Mouse (Mus musculus): ENCODE measurements around the gene Rgcc. TPM values are rescaled to one million over a fixed set of nuclear protein-coding genes. Genes with fewer than 3 reads are reported as not detected.

The Rgcc gene
- total RNA-seq, 1 experiment, result 0.71 TPM

GRCm38 (mm10) chr14:79289909-79290308, 11.5 kb downstream of the Rgcc start:
- H3K27ac ChIP-seq (ENCODE audit: insufficient read depth, low read depth, low read length, poor library complexity, severe bottlenecking), result no peak overlapping the region
- peaks cover 0 to 4% of the 10 kb centered on the region in 2 experiments; a peak in 3 of 4 replicates for H3K4me1 ChIP-seq (ENCODE audit: control insufficient read depth in 2 of 2, insufficient read depth in 2 of 2, low read length in 2 of 2, poor library complexity in 1 of 2)
- no peak overlapping the region for H3K9ac ChIP-seq (ENCODE audit: insufficient read depth, low read depth, low read length, poor library complexity, severe bottlenecking)
- H3K9me3 ChIP-seq (ENCODE audit: control insufficient read depth, insufficient read depth, low read depth, low read length), result no peaks in the 10 kb centered on the region
- in situ Hi-C loops (cut with MboI; ENCODE audit: low sequenced_read_pairs in 2 of 2, unreplicated experiment in 2 of 2), result no loop called here
- TF ChIP-seq MAFK (IDR thresholded peaks at IDR 0.05; ENCODE audit: insufficient read depth, low read depth, low read length) (no peak), ZNF384 (IDR thresholded peaks at IDR 0.05; ENCODE audit: low read depth, low read length) (no peak)
- DNase-seq (ENCODE audit: low read depth, low spot score), result no peak
- H3K36me3 ChIP-seq (ENCODE audit: control insufficient read depth, insufficient read depth, low read length, poor library complexity, severe bottlenecking), result no peaks in the 10 kb centered on the region
- H3K4me3 ChIP-seq (ENCODE audit: insufficient read depth in 1 of 2, low read depth in 1 of 2, low read length in 2 of 2, poor library complexity in 1 of 2, severe bottlenecking in 1 of 2), result no peak overlapping the region

- TF ChIP-seq ZC3H11A (IDR thresholded peaks at IDR 0.05; ENCODE audit: borderline replicate concordance, low read depth, low read length) (no peak), ZNF384 (IDR thresholded peaks at IDR 0.05; ENCODE audit: low read depth, low read length) (no peak), HCFC1 (IDR thresholded peaks at IDR 0.05; ENCODE audit: borderline replicate concordance, insufficient read depth, low read length) (no peak), CHD2 (IDR thresholded peaks at IDR 0.05; ENCODE audit: low read depth, low read length) (no peak), MAFK (IDR thresholded peaks at IDR 0.05; ENCODE audit: insufficient read depth, low read depth, low read length) (no peak)
- in situ Hi-C loops (cut with MboI; ENCODE audit: low sequenced_read_pairs in 2 of 2, unreplicated experiment in 2 of 2), result no loop called here
- Histone ChIP-seq H3K27ac (ENCODE audit: insufficient read depth, low read depth, low read length, poor library complexity, severe bottlenecking) (no peak overlapping the region), H3K9me3 (ENCODE audit: control insufficient read depth, insufficient read depth, low read depth, low read length) (no peaks in the 10 kb centered on the region), H3K4me3 (ENCODE audit: insufficient read depth in 1 of 2, low read depth in 1 of 2, low read length in 2 of 2, poor library complexity in 1 of 2, severe bottlenecking in 1 of 2) (no peak overlapping the region), H3K4me1 (ENCODE audit: control insufficient read depth in 2 of 2, insufficient read depth in 2 of 2, low read length in 2 of 2, poor library complexity in 1 of 2) (peaks cover 0 to 4% of the 10 kb centered on the region in 2 experiments; a peak in 3 of 4 replicates), H3K36me3 (ENCODE audit: control insufficient read depth, insufficient read depth, low read length, poor library complexity, severe bottlenecking) (no peaks in the 10 kb centered on the region), H3K9ac (ENCODE audit: insufficient read depth, low read depth, low read length, poor library complexity, severe bottlenecking) (no peak overlapping the region)
- DNase-seq (ENCODE audit: low read depth, low spot score), result no peak
These were observed 13.2 kb downstream of the Rgcc start for GRCm38 (mm10) chr14:79288280-79288679.

- Histone ChIP-seq H3K27ac (ENCODE audit: insufficient read depth, low read depth, low read length, poor library complexity, severe bottlenecking) (no peak overlapping the region), H3K36me3 (ENCODE audit: control insufficient read depth, insufficient read depth, low read length, poor library complexity, severe bottlenecking) (no peaks in the 10 kb centered on the region), H3K4me1 (ENCODE audit: control insufficient read depth in 2 of 2, insufficient read depth in 2 of 2, low read length in 2 of 2, poor library complexity in 1 of 2) (peaks cover 0 to 4% of the 10 kb centered on the region in 2 experiments; a peak in 3 of 4 replicates), H3K9ac (ENCODE audit: insufficient read depth, low read depth, low read length, poor library complexity, severe bottlenecking) (no peak overlapping the region), H3K4me3 (ENCODE audit: insufficient read depth in 1 of 2, low read depth in 1 of 2, low read length in 2 of 2, poor library complexity in 1 of 2, severe bottlenecking in 1 of 2) (no peak overlapping the region), H3K9me3 (ENCODE audit: control insufficient read depth, insufficient read depth, low read depth, low read length) (no peaks in the 10 kb centered on the region)
- in situ Hi-C loops (cut with MboI; ENCODE audit: low sequenced_read_pairs in 2 of 2, unreplicated experiment in 2 of 2), result no loop called here
- DNase-seq (ENCODE audit: low read depth, low spot score), result no peak
- TF ChIP-seq HCFC1 (IDR thresholded peaks at IDR 0.05; ENCODE audit: borderline replicate concordance, insufficient read depth, low read length), result no peak
These were observed 14.1 kb downstream of the Rgcc start for GRCm38 (mm10) chr14:79287251-79287863.

- Histone ChIP-seq H3K4me3 (ENCODE audit: insufficient read depth in 1 of 2, low read depth in 1 of 2, low read length in 2 of 2, poor library complexity in 1 of 2, severe bottlenecking in 1 of 2) (no peak overlapping the region), H3K4me1 (ENCODE audit: control insufficient read depth in 2 of 2, insufficient read depth in 2 of 2, low read length in 2 of 2, poor library complexity in 1 of 2) (peaks cover 0 to 4% of the 10 kb centered on the region in 2 experiments; a peak in 3 of 4 replicates)
- in situ Hi-C loops (cut with MboI; ENCODE audit: low sequenced_read_pairs in 2 of 2, unreplicated experiment in 2 of 2), result no loop called here
These were observed 15.9 kb downstream of the Rgcc start for GRCm38 (mm10) chr14:79285549-79285948.

GRCm38 (mm10) chr14:79284616-79285015, 16.8 kb downstream of the Rgcc start:
- H3K27ac ChIP-seq (ENCODE audit: insufficient read depth, low read depth, low read length, poor library complexity, severe bottlenecking), result no peak overlapping the region
- H3K4me3 ChIP-seq (ENCODE audit: insufficient read depth in 1 of 2, low read depth in 1 of 2, low read length in 2 of 2, poor library complexity in 1 of 2, severe bottlenecking in 1 of 2), result no peak overlapping the region
- in situ Hi-C loops (cut with MboI; ENCODE audit: low sequenced_read_pairs in 2 of 2, unreplicated experiment in 2 of 2), result no loop called here

More at GRCm38 (mm10) chr14:79285549-79285948, 15.9 kb downstream of the Rgcc start:
- H3K27ac ChIP-seq (ENCODE audit: insufficient read depth, low read depth, low read length, poor library complexity, severe bottlenecking), result no peak overlapping the region
- TF ChIP-seq MAFK (IDR thresholded peaks at IDR 0.05; ENCODE audit: insufficient read depth, low read depth, low read length), result no peak
- TF ChIP-seq HCFC1 (IDR thresholded peaks at IDR 0.05; ENCODE audit: borderline replicate concordance, insufficient read depth, low read length), result no peak
- no peak for TF ChIP-seq ZC3H11A (IDR thresholded peaks at IDR 0.05; ENCODE audit: borderline replicate concordance, low read depth, low read length)
- no peak for TF ChIP-seq CHD2 (IDR thresholded peaks at IDR 0.05; ENCODE audit: low read depth, low read length)
- TF ChIP-seq ZNF384 (IDR thresholded peaks at IDR 0.05; ENCODE audit: low read depth, low read length), result no peak
- no peak for DNase-seq (ENCODE audit: low read depth, low spot score)
- no peaks in the 10 kb centered on the region for H3K36me3 ChIP-seq (ENCODE audit: control insufficient read depth, insufficient read depth, low read length, poor library complexity, severe bottlenecking)
- H3K9me3 ChIP-seq (ENCODE audit: control insufficient read depth, insufficient read depth, low read depth, low read length), result no peaks in the 10 kb centered on the region
- no peak overlapping the region for H3K9ac ChIP-seq (ENCODE audit: insufficient read depth, low read depth, low read length, poor library complexity, severe bottlenecking)

More at GRCm38 (mm10) chr14:79284616-79285015, 16.8 kb downstream of the Rgcc start:
- H3K9me3 ChIP-seq (ENCODE audit: control insufficient read depth, insufficient read depth, low read depth, low read length), result no peaks in the 10 kb centered on the region
- TF ChIP-seq MAFK (IDR thresholded peaks at IDR 0.05; ENCODE audit: insufficient read depth, low read depth, low read length) (no peak), CHD2 (IDR thresholded peaks at IDR 0.05; ENCODE audit: low read depth, low read length) (no peak), ZNF384 (IDR thresholded peaks at IDR 0.05; ENCODE audit: low read depth, low read length) (no peak), HCFC1 (IDR thresholded peaks at IDR 0.05; ENCODE audit: borderline replicate concordance, insufficient read depth, low read length) (no peak), ZC3H11A (IDR thresholded peaks at IDR 0.05; ENCODE audit: borderline replicate concordance, low read depth, low read length) (no peak)
- H3K36me3 ChIP-seq (ENCODE audit: control insufficient read depth, insufficient read depth, low read length, poor library complexity, severe bottlenecking), result no peaks in the 10 kb centered on the region
- peaks cover 0 to 4% of the 10 kb centered on the region in 2 experiments; a peak in 3 of 4 replicates for H3K4me1 ChIP-seq (ENCODE audit: control insufficient read depth in 2 of 2, insufficient read depth in 2 of 2, low read length in 2 of 2, poor library complexity in 1 of 2)
- no peak for DNase-seq (ENCODE audit: low read depth, low spot score)
- no peak overlapping the region for H3K9ac ChIP-seq (ENCODE audit: insufficient read depth, low read depth, low read length, poor library complexity, severe bottlenecking)
